Mouse (Mus musculus) adipose tissue, adult 10 weeks (tissue): ENCODE data around the gene Obox3. TPM values are rescaled to one million over a fixed set of nuclear protein-coding genes. Genes with fewer than 3 reads are reported as not detected.

Source experiments
- polyA plus RNA-seq: library from polyadenylated mRNA; stranded (reverse); fragments of 350-450 nt; fragmentation: Illumina TruSeq; extraction: RNeasy Lipid Tissue Mini Kit (QIAGEN cat#74804); gene quantifications from one replicate; pipeline ENCODE4 v1.2.3, GENCODE M21; 2014; ENCODE audit warnings: low read depth, low replicate concordance

The Obox3 gene
- polyA plus RNA-seq, result not detected

DNA sequence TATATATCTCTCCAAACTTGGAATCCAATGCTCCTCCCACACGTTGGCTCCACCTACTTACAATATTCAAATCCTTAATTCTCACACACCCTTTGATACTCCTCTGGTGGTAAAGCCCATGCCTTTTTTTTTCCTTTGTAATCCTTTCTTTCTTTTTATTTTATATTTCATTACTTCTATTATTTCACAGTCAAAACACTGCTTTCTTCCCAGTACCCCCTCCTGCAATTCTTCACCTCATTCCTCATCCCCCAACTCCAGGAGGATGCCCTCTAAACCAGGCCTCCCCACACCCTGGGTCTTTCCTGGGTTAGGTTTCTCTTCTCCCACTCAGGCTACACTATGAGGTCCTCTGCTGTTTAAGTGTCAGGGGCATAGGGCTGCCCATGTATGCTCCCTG is at the start of gene Obox3:
TSS of gene Obox3 (minus strand) at position 101 of the 400 bp plus-strand sequence.

Other genes starting within 250 kb of the Obox3 start
- gene Obox5, start 110.2 kb upstream of the Obox3 start, polyA plus RNA-seq, result not detected
- gene Obox6, start 199.8 kb upstream of the Obox3 start, polyA plus RNA-seq, result not detected
- not detected for gene Crx, start 240.1 kb upstream of the Obox3 start, polyA plus RNA-seq
- not detected for gene Crxos, start 242.7 kb upstream of the Obox3 start, polyA plus RNA-seq